Mouse (Mus musculus): ENCODE measurements around the gene Ccni. TPM values are rescaled to one million over a fixed set of nuclear protein-coding genes. Genes with fewer than 3 reads are reported as not detected.

The Ccni gene
- polyA plus RNA-seq (2015; fragmentation: Nextera tagmentation; extraction: Ambion mirVana), result 111 and 124 TPM in 2 replicates

GRCm38 (mm10) chr5:93206109-93207005, at the start of gene Ccni, which contains the start of gene 2010109A12Rik:
Gene Ccni, minus strand, starts transcription at chr5:93206495.
Gene 2010109A12Rik, plus strand, starts transcription at chr5:93206518.
- Histone ChIP-seq H3K4me3 (replicated peaks) (peak within 1 kb of the TSS; percentile 95), H3K9ac (peak within 1 kb of the TSS; percentile 97), H3K9me3 (replicated peaks) (no peaks in the 10 kb centered on the region), H3K4me1 (peaks cover 17% of the 10 kb centered on the region), H3K4me2 (peak within 1 kb of the TSS; percentile 71), H3K27ac (peak within 1 kb of the TSS; percentile 96), H3K27me3 (no peaks in the 10 kb centered on the region), H3K36me3 (peaks cover 8% of the 10 kb centered on the region)
- WGBS, result under 1% methylated on average over 78 of the region's 79 CpGs
- peak; percentile 98 for ATAC-seq (replicated peaks; ENCODE audit: low FRiP score)

GRCm38 (mm10) chr5:93255759-93256265, 49.5 kb upstream of the Ccni start:
- Histone ChIP-seq H3K36me3 (no peaks in the 10 kb centered on the region), H3K9ac (no peak overlapping the region), H3K9me3 (replicated peaks) (no peaks in the 10 kb centered on the region), H3K4me1 (no peaks in the 10 kb centered on the region), H3K4me2 (no peak overlapping the region), H3K4me3 (replicated peaks) (no peak overlapping the region), H3K27me3 (no peaks in the 10 kb centered on the region), H3K27ac (no peak overlapping the region)
- no peak for ATAC-seq (replicated peaks; ENCODE audit: low FRiP score)
- 89% methylated on average over 5 of the region's 5 CpGs for WGBS

- Histone ChIP-seq H3K4me2 (no peak overlapping the region), H3K36me3 (no peaks in the 10 kb centered on the region), H3K27ac (no peak overlapping the region), H3K27me3 (no peaks in the 10 kb centered on the region), H3K9ac (no peak overlapping the region), H3K4me3 (replicated peaks) (no peak overlapping the region), H3K9me3 (replicated peaks) (no peaks in the 10 kb centered on the region), H3K4me1 (no peaks in the 10 kb centered on the region)
- ATAC-seq (replicated peaks; ENCODE audit: low FRiP score), result no peak
- 85% methylated on average over 12 of the region's 12 CpGs for WGBS
Measured at GRCm38 (mm10) chr5:93251001-93251760, 44.9 kb upstream of the Ccni start.

- Histone ChIP-seq H3K4me2 (no peak overlapping the region), H3K27ac (no peak overlapping the region), H3K36me3 (no peaks in the 10 kb centered on the region), H3K4me1 (no peaks in the 10 kb centered on the region), H3K9ac (no peak overlapping the region), H3K27me3 (no peaks in the 10 kb centered on the region), H3K9me3 (replicated peaks) (no peaks in the 10 kb centered on the region), H3K4me3 (replicated peaks) (no peak overlapping the region)
- ATAC-seq (replicated peaks; ENCODE audit: low FRiP score), result no peak
- 68% methylated on average over 6 of the region's 6 CpGs for WGBS
Measured at GRCm38 (mm10) chr5:93249940-93250578, 43.8 kb upstream of the Ccni start.

GRCm38 (mm10) chr5:93245280-93245679, 39.0 kb upstream of the Ccni start:
- no peaks in the 10 kb centered on the region for H3K27me3 ChIP-seq
- ATAC-seq (replicated peaks; ENCODE audit: low FRiP score), result no peak

GRCm38 (mm10) chr5:93239590-93240544, 33.6 kb upstream of the Ccni start:
- no peak overlapping the region for H3K9ac ChIP-seq
- no peak overlapping the region for H3K27ac ChIP-seq
- no peaks in the 10 kb centered on the region for H3K36me3 ChIP-seq
- no peaks in the 10 kb centered on the region for H3K4me1 ChIP-seq
- H3K4me3 ChIP-seq (replicated peaks), result no peak overlapping the region
- ATAC-seq (replicated peaks; ENCODE audit: low FRiP score), result peak; percentile 71; the same call in 1 of the 2 replicates
- no peak overlapping the region for H3K4me2 ChIP-seq
- H3K9me3 ChIP-seq (replicated peaks), result no peaks in the 10 kb centered on the region
- H3K27me3 ChIP-seq, result no peaks in the 10 kb centered on the region
- WGBS, result 81% methylated on average over 8 of the region's 8 CpGs

More at GRCm38 (mm10) chr5:93245280-93245679, 39.0 kb upstream of the Ccni start:
- Histone ChIP-seq H3K4me1 (no peaks in the 10 kb centered on the region), H3K9me3 (replicated peaks) (no peaks in the 10 kb centered on the region), H3K4me2 (no peak overlapping the region), H3K36me3 (no peaks in the 10 kb centered on the region), H3K4me3 (replicated peaks) (no peak overlapping the region), H3K27ac (no peak overlapping the region), H3K9ac (no peak overlapping the region)
- 80% methylated on average over 2 of the region's 2 CpGs for WGBS

- H3K9me3 ChIP-seq (replicated peaks), result no peaks in the 10 kb centered on the region
- H3K9ac ChIP-seq, result no peak overlapping the region
- H3K27ac ChIP-seq, result no peak overlapping the region
- ATAC-seq (replicated peaks; ENCODE audit: low FRiP score), result no peak
- no peaks in the 10 kb centered on the region for H3K36me3 ChIP-seq
- H3K4me3 ChIP-seq (replicated peaks), result no peak overlapping the region
- 83% methylated on average over 4 of the region's 4 CpGs for WGBS
- H3K4me1 ChIP-seq, result no peaks in the 10 kb centered on the region
- no peak overlapping the region for H3K4me2 ChIP-seq
- H3K27me3 ChIP-seq, result no peaks in the 10 kb centered on the region
Measured at GRCm38 (mm10) chr5:93236541-93236940, 30.2 kb upstream of the Ccni start.

- Histone ChIP-seq H3K27ac (no peak overlapping the region), H3K36me3 (no peaks in the 10 kb centered on the region), H3K9ac (no peak overlapping the region), H3K27me3 (no peaks in the 10 kb centered on the region), H3K4me3 (replicated peaks) (no peak overlapping the region), H3K4me1 (no peaks in the 10 kb centered on the region), H3K4me2 (no peak overlapping the region), H3K9me3 (replicated peaks) (no peaks in the 10 kb centered on the region)
- 84% methylated on average over 3 of the region's 3 CpGs for WGBS
- no peak for ATAC-seq (replicated peaks; ENCODE audit: low FRiP score)
Measured at GRCm38 (mm10) chr5:93235888-93236287, 29.6 kb upstream of the Ccni start.

GRCm38 (mm10) chr5:93234605-93235004, 28.3 kb upstream of the Ccni start:
- Histone ChIP-seq H3K4me2 (no peak overlapping the region), H3K27ac (no peak overlapping the region), H3K9ac (no peak overlapping the region), H3K4me3 (replicated peaks) (no peak overlapping the region), H3K9me3 (replicated peaks) (no peaks in the 10 kb centered on the region), H3K36me3 (no peaks in the 10 kb centered on the region), H3K4me1 (no peaks in the 10 kb centered on the region), H3K27me3 (no peaks in the 10 kb centered on the region)
- no peak for ATAC-seq (replicated peaks; ENCODE audit: low FRiP score)
- 87% methylated on average over 2 of the region's 2 CpGs for WGBS

- no peaks in the 10 kb centered on the region for H3K9me3 ChIP-seq (replicated peaks)
- H3K4me2 ChIP-seq, result no peak overlapping the region
- no peaks in the 10 kb centered on the region for H3K27me3 ChIP-seq
- H3K27ac ChIP-seq, result no peak overlapping the region
- no peaks in the 10 kb centered on the region for H3K36me3 ChIP-seq
- no peak overlapping the region for H3K4me3 ChIP-seq (replicated peaks)
- WGBS, result 70% methylated on average over 4 of the region's 4 CpGs
- H3K9ac ChIP-seq, result no peak overlapping the region
- ATAC-seq (replicated peaks; ENCODE audit: low FRiP score), result no peak
- no peaks in the 10 kb centered on the region for H3K4me1 ChIP-seq
Measured at GRCm38 (mm10) chr5:93234130-93234529, 27.8 kb upstream of the Ccni start.

- Histone ChIP-seq H3K4me1 (no peaks in the 10 kb centered on the region), H3K36me3 (no peaks in the 10 kb centered on the region), H3K4me3 (replicated peaks) (no peak overlapping the region), H3K9ac (no peak overlapping the region), H3K27ac (no peak overlapping the region), H3K9me3 (replicated peaks) (no peaks in the 10 kb centered on the region), H3K4me2 (no peak overlapping the region), H3K27me3 (no peaks in the 10 kb centered on the region)
- no peak for ATAC-seq (replicated peaks; ENCODE audit: low FRiP score)
- WGBS, result 86% methylated on average over 2 of the region's 2 CpGs
Measured at GRCm38 (mm10) chr5:93232838-93233237, 26.5 kb upstream of the Ccni start.

Measured in kidney, embryonic 15.5 days (tissue).